Mouse (Mus musculus): Measurements from ENCODE around the gene Arnt2. TPM values are rescaled to one million over a fixed set of nuclear protein-coding genes. Genes with fewer than 3 reads are reported as not detected.

Gene Arnt2
- polyA plus RNA-seq, 1 experiment: 60.9 TPM

- Histone ChIP-seq H3K4me1 (ENCODE audit: control insufficient read depth, insufficient read depth, low read length) (peaks cover 8% of the 10 kb centered on the region), H3K27ac (ENCODE audit: insufficient read depth, low read length) (no peak overlapping the region), H3K27me3 (ENCODE audit: control insufficient read depth, insufficient read depth, low read length) (no peaks in the 10 kb centered on the region), H3K4me3 (replicated peaks; ENCODE audit: insufficient read depth, low read depth, low read length) (no peak overlapping the region)
- WGBS: 97% methylated on average over 4 of the region's 4 CpGs
- TF ChIP-seq CTCF (IDR thresholded peaks at IDR 0.05; ENCODE audit: borderline replicate concordance, insufficient read depth, low read depth, low read length) (no peak), POLR2A (IDR thresholded peaks at IDR 0.05; ENCODE audit: borderline replicate concordance, insufficient read depth, low read length) (no peak)
- DNase-seq: no peak
Measured at GRCm38 (mm10) chr7:84336907-84337306, 73.1 kb downstream of the Arnt2 start.

GRCm38 (mm10) chr7:84336580-84336886, 73.4 kb downstream of the Arnt2 start:
- DNase-seq: no peak
- no peak for TF ChIP-seq POLR2A (IDR thresholded peaks at IDR 0.05; ENCODE audit: borderline replicate concordance, insufficient read depth, low read length)
- TF ChIP-seq CTCF (IDR thresholded peaks at IDR 0.05; ENCODE audit: borderline replicate concordance, insufficient read depth, low read depth, low read length): no peak
- H3K4me1 ChIP-seq (ENCODE audit: control insufficient read depth, insufficient read depth, low read length): peaks cover 8% of the 10 kb centered on the region
- H3K4me3 ChIP-seq (replicated peaks; ENCODE audit: insufficient read depth, low read depth, low read length): no peak overlapping the region
- 82% methylated on average over 2 of the region's 2 CpGs for WGBS
- no peak overlapping the region for H3K27ac ChIP-seq (ENCODE audit: insufficient read depth, low read length)
- no peaks in the 10 kb centered on the region for H3K27me3 ChIP-seq (ENCODE audit: control insufficient read depth, insufficient read depth, low read length)

GRCm38 (mm10) chr7:84335766-84336579, 74.0 kb downstream of the Arnt2 start:
- Histone ChIP-seq H3K4me1 (ENCODE audit: control insufficient read depth, insufficient read depth, low read length) (peaks cover 4% of the 10 kb centered on the region), H3K4me3 (replicated peaks; ENCODE audit: insufficient read depth, low read depth, low read length) (no peak overlapping the region), H3K27me3 (ENCODE audit: control insufficient read depth, insufficient read depth, low read length) (no peaks in the 10 kb centered on the region), H3K27ac (ENCODE audit: insufficient read depth, low read length) (no peak overlapping the region)
- WGBS: 72% methylated on average over 6 of the region's 6 CpGs
- TF ChIP-seq POLR2A (IDR thresholded peaks at IDR 0.05; ENCODE audit: borderline replicate concordance, insufficient read depth, low read length): no peak
- TF ChIP-seq CTCF (IDR thresholded peaks at IDR 0.05; ENCODE audit: borderline replicate concordance, insufficient read depth, low read depth, low read length): no peak
- no peak for DNase-seq

- TF ChIP-seq POLR2A (IDR thresholded peaks at IDR 0.05; ENCODE audit: borderline replicate concordance, insufficient read depth, low read length) (no peak), CTCF (IDR thresholded peaks at IDR 0.05; ENCODE audit: borderline replicate concordance, insufficient read depth, low read depth, low read length) (no peak)
- Histone ChIP-seq H3K4me3 (replicated peaks; ENCODE audit: insufficient read depth, low read depth, low read length) (no peak overlapping the region), H3K4me1 (ENCODE audit: control insufficient read depth, insufficient read depth, low read length) (no peaks in the 10 kb centered on the region; the same call in 1 of the 2 replicates), H3K27ac (ENCODE audit: insufficient read depth, low read length) (no peak overlapping the region), H3K27me3 (ENCODE audit: control insufficient read depth, insufficient read depth, low read length) (no peaks in the 10 kb centered on the region)
- no peak for DNase-seq
- WGBS: 89% methylated on average over 3 of the region's 3 CpGs
Measured at GRCm38 (mm10) chr7:84333996-84334395, 76.0 kb downstream of the Arnt2 start.

- Histone ChIP-seq H3K4me3 (replicated peaks; ENCODE audit: insufficient read depth, low read depth, low read length) (no peak overlapping the region), H3K4me1 (ENCODE audit: control insufficient read depth, insufficient read depth, low read length) (no peaks in the 10 kb centered on the region), H3K27ac (ENCODE audit: insufficient read depth, low read length) (no peak overlapping the region), H3K27me3 (ENCODE audit: control insufficient read depth, insufficient read depth, low read length) (no peaks in the 10 kb centered on the region)
- WGBS: 62% methylated on average over 11 of the region's 11 CpGs
- TF ChIP-seq POLR2A (IDR thresholded peaks at IDR 0.05; ENCODE audit: borderline replicate concordance, insufficient read depth, low read length): no peak
- TF ChIP-seq CTCF (IDR thresholded peaks at IDR 0.05; ENCODE audit: borderline replicate concordance, insufficient read depth, low read depth, low read length): no peak
- no peak for DNase-seq
Measured at GRCm38 (mm10) chr7:84332295-84333168, 77.4 kb downstream of the Arnt2 start.

GRCm38 (mm10) chr7:84329174-84329583, 80.8 kb downstream of the Arnt2 start:
- Histone ChIP-seq H3K4me3 (replicated peaks; ENCODE audit: insufficient read depth, low read depth, low read length) (no peak overlapping the region), H3K27me3 (ENCODE audit: control insufficient read depth, insufficient read depth, low read length) (no peaks in the 10 kb centered on the region), H3K4me1 (ENCODE audit: control insufficient read depth, insufficient read depth, low read length) (no peaks in the 10 kb centered on the region), H3K27ac (ENCODE audit: insufficient read depth, low read length) (no peak overlapping the region)
- DNase-seq: no peak
- TF ChIP-seq CTCF (IDR thresholded peaks at IDR 0.05; ENCODE audit: borderline replicate concordance, insufficient read depth, low read depth, low read length) (no peak), POLR2A (IDR thresholded peaks at IDR 0.05; ENCODE audit: borderline replicate concordance, insufficient read depth, low read length) (no peak)
- 46% methylated on average over 1 of the region's 1 CpGs for WGBS

GRCm38 (mm10) chr7:84328770-84329169, 81.2 kb downstream of the Arnt2 start:
- Histone ChIP-seq H3K4me1 (ENCODE audit: control insufficient read depth, insufficient read depth, low read length) (no peaks in the 10 kb centered on the region), H3K27me3 (ENCODE audit: control insufficient read depth, insufficient read depth, low read length) (no peaks in the 10 kb centered on the region), H3K27ac (ENCODE audit: insufficient read depth, low read length) (no peak overlapping the region), H3K4me3 (replicated peaks; ENCODE audit: insufficient read depth, low read depth, low read length) (no peak overlapping the region)
- TF ChIP-seq CTCF (IDR thresholded peaks at IDR 0.05; ENCODE audit: borderline replicate concordance, insufficient read depth, low read depth, low read length) (no peak), POLR2A (IDR thresholded peaks at IDR 0.05; ENCODE audit: borderline replicate concordance, insufficient read depth, low read length) (no peak)
- DNase-seq: peak; percentile 19 to 26
- 40% methylated on average over 1 of the region's 1 CpGs for WGBS
